Mouse (Mus musculus): ENCODE measurements around the gene Skap1.
"Not testable (repeated sequence)": the region's sequence is repeated elsewhere in the genome, so short reads cannot be mapped to it uniquely, and the experiment has no call there.

The Skap1 gene

GRCm38 (mm10) chr11:96760042-96760441 lies 295.6 kb downstream of the Skap1 start:
- peak; percentile 69 for DNase-seq

DNA sequence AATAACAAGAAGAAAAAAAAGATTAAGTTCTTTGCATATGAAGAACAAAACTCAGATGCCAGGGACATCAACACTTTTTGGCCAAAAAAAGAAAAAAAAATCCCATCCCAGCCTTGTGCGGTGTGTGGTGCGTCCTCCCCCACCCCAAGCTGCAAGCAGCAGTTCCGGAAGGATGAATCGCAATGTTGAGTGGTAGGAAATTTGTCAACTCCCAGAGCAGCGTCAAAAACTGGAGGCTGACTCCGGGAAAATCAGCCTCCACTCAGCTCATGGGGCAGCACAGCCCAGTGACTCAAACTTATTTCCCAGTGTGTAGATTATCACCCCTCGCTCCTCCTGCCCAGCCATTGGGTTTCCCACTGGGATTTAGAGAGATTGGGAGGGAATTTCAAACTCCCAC lies 297.6 kb downstream of the Skap1 start:
- DNase-seq, result no peak

DNA sequence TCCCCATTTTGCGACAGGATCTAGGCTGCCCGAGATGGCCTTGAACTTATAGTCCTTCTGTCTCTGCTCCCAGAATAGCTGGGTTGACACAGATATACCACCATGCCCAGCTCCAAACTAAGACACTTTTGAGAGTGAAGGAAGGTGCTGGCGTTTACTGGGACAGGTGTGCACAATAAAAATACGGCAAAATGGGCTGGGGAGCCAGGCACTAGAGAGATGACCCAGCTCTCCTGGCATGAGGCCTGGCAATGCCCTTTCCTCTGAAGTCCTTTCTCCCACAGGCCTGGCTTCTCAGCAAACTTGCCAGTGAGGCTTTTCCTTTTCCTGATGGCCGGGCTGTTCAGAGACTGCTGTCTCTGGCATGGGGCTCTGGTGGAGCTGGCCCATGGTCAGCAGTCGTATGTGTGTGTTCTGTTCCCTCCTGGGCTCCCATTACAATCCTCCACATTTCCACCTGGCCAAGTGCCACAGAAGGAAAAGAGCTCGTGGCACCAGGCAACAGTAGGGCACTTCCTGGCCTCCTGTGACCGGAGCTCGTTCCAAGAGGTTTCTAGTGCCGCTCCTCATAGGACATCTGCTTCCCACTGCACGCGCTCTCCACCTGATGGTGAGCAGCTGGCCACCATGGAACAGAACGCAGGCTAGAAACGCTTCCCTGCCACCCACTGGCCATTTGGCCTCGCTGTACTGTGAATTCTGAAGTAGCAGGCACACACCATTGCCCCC lies 298.5 kb downstream of the Skap1 start:
- DNase-seq, result no peak

DNA sequence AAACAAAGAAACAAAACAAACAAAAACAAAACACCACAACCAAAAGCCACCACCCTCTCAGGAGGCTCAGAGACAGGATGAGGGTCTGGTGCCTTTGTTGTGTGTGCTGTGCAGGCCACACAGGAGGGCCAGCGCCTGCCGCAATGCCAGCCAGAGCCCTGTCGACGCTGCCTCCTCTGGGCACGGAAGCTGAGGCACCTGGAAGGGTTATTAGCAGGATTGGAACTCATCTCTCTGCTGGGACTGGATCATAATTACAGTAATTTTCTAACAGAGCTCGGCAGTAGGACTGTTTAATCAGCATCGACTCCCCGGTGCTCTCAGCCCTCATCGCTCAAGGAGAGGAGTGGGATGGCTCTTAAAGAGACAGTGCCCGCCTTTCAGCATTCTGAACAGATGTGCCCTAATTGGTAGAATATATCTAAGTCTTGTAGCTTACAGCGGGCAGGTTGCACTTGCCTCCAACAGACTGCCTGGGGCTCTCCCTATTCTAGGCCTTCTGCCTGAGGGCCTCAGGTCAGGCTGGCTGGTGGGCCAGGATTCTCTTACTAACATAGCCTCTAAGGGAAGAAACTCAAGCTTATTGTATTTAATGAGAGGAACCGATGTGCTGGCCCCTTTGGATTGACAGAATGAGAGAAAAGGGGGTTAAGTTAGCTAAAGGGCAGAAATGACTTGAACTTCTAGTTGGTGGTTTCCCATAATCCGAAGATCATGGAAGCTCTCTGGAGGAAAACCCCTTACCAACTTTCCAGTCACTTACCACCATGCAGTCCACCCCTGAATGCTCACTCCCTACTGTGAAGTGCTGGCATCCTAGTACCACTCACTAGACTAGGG lies 300.3 kb downstream of the Skap1 start:
- no peak for DNase-seq

- DNase-seq, result no peak
Observed at GRCm38 (mm10) chr11:96765645-96766044, 301.3 kb downstream of the Skap1 start.

DNA sequence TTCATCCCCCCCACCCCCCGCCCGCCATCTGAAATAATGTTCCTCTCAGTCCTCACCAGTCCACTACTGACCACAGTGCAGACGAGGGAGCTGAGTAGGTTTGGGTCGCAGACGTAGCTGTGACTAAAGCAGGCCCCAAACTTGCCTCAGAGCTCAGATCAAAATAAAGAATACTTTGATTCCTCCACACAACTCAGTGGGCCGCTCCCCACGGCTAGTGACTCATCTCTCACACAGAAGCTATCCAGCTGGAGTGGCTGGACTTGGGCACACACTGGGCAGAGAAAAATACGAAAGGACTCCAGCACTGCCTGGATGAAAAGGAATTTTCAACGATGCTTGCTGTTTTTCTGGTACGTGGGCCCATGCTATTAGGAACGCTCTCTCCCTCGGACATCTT lies 302.2 kb downstream of the Skap1 start:
- no peak for DNase-seq

- DNase-seq, result no peak
Observed at GRCm38 (mm10) chr11:96767096-96767495, 302.7 kb downstream of the Skap1 start.

DNA sequence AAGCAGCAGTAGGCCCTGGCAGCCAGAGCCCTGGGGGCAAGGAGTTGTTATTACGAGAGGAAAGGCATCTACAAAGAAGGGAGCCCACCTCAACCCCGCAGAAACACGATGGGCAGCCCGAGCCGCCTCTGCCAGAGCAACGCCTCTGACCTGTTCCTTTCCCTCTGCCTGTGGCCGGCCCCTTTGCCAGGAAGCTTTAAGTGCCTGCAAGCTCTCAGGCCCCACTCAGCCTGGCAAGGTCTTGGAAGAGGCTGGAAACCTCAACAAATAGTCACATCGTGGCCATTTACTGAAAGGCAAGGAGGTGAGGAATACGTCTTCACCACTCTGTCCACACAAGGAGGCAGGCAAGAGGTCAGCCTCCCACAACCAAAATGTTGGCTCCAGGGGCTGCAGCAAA lies 303.8 kb downstream of the Skap1 start:
- DNase-seq, result no peak

GRCm38 (mm10) chr11:96771274-96771975 lies 307.0 kb downstream of the Skap1 start:
- DNase-seq, result no peak

GRCm38 (mm10) chr11:96772413-96772812 lies 308.0 kb downstream of the Skap1 start:
- DNase-seq, result no peak

GRCm38 (mm10) chr11:96774536-96774935 lies 310.1 kb downstream of the Skap1 start:
- no peak for DNase-seq

- DNase-seq, result no peak
Observed at GRCm38 (mm10) chr11:96775063-96775462, 310.7 kb downstream of the Skap1 start.

- DNase-seq, result no peak
Observed at GRCm38 (mm10) chr11:96775665-96776064, 311.3 kb downstream of the Skap1 start.

DNA sequence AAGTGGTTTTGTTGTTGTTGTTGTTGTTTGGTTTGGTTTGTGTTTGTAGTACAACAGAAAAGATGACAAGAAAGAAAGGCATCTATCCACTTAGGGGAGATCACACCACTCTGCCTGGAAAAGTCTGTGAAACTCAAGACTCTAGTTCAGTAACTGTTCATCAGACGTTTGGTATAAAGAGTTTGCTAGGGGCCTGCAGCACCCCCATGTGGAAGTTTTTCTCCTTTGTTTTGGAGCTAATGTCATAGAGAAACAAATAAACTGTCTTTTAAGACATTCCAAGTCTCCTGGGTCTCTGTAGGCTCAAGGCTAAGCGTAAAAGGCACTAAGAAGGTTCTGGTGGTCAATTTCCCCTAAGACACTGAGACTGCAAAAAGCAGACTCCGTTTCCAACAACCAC lies 311.7 kb downstream of the Skap1 start:
- DNase-seq, result no peak

DNA sequence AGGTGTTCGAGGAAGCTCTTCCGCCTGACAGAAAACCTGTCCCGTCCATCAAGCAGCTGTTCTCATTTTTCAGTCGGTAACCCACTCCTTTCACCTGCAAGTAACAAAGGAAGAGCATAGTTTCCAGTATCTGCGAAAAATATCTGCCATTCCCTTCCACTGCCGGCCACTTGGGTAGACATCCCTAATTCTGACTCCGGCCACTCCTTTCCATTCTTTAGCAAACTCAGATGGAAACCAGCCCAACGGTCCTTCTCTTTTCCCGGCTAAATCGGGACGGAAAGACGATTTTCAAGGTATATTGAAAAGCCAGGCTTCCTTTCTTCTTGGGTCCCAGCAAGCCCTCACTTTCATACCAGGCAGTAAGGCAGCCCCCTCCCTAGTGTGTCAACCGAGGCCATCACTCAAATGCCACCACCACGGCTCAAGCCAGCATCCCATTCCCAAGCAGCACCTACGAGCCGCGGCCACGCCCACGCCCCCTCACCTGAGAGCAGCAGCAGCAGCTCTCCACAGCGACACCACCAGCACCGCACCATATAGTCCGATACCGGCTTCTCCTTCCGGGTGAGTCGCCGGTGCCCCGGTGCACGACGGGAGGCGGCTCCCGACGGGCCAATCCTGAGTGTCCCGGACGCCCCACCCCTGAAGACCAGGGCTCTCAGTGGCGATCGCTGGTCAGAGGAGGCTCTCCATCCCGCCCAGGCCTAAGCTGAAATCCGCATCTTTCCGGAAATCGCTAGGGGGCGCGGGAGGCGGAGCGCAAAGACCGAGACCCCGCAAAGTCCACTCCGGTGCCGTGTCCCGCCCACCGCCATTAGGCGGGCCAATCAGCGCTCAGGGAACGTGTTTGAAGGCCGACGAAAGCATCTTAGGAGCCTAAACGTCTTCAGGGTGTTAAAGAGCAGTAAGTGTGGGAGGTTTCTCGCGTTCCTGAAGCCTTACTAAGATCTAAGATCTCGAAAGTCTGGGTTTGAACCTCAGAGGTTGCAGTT lies 312.9 kb downstream of the Skap1 start, which contains the start of gene Snx11:
Gene Snx11, minus strand, starts transcription at position 592 of the 995 bp plus-strand sequence.
- peak; percentile 98 for DNase-seq

GRCm38 (mm10) chr11:96778061-96778627 lies 313.8 kb downstream of the Skap1 start:
- not testable (repeated sequence) for DNase-seq

GRCm38 (mm10) chr11:96780306-96780705 lies 315.9 kb downstream of the Skap1 start:
- no peak for DNase-seq

DNA sequence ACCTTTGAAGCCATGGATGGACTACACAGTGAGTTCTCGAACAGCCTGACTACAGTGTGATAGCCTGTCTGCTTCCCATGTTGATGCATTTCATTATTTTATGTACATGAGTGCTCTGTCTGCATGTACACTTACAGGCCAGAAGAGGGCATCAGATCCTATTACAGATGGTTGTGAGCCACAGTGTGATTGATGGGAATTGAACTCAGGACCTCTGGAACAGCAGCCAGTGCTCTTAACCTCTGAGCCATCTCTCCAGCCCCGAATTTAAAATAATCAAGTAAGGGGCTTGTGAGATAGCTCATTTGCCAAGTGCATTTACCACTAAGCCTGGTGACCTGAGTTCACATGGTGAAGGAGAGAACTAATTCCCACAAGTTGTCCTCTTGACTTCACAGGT lies 317.0 kb downstream of the Skap1 start:
- no peak for DNase-seq

DNA sequence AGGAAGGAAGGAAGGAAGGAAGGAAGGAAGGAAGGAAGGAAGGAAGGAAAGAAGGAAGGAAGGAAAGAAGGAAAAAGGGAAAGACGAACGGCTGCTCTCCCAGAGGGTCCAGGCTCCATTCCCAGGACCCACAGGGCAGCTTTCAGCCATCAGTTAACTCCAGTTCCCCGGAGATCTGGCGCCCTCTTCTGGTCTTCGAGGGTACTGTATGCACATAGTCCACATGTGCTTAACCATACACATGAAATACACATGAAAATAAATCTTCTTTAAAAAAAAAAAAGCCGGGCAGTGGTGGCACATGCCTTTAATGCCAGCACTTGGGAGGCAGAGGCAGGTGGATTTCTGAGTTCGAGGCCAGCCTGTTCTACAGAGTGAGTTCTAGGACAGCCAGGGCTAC lies 320.5 kb downstream of the Skap1 start:
- DNase-seq, result peak; percentile 81

- no peak for DNase-seq
Observed at GRCm38 (mm10) chr11:96786731-96787450, 322.5 kb downstream of the Skap1 start.
